Mouse (Mus musculus) liver, adult 2 months (tissue): Measurements from ENCODE around the gene Mrpl9. TPM values are rescaled to one million over a fixed set of nuclear protein-coding genes. Genes with fewer than 3 reads are reported as not detected.
A peak's percentile ranks its signal among the peaks of the same experiment; 100 is the strongest.

Experiments used
- DNase-seq: peaks from one replicate; pipeline ENCODE4 v3.0.0-alpha.2; 2011; ENCODE audit warnings: low read depth, low spot score; ENCODE audit errors: extremely low read depth
- H3K27ac ChIP-seq: fragments of 200-500 bp; replicated peaks from 2 replicates; pipeline ENCODE4 v1.5.1; 2012; ENCODE audit warnings: low read depth, mild to moderate bottlenecking, control low read depth, inconsistent platforms, low read length; ENCODE audit not compliant: insufficient read depth
- H3K27me3 ChIP-seq: fragments of 200-500 bp; 2 replicates; pipeline ENCODE4 v1.6.1; 2012; ENCODE audit warnings: mild to moderate bottlenecking, moderate library complexity, low read length, inconsistent platforms; ENCODE audit not compliant: control insufficient read depth, insufficient read depth
- H3K36me3 ChIP-seq: fragments of 200-500 bp; 2 replicates; pipeline ENCODE4 v1.6.1; 2012; ENCODE audit warnings: low read length, inconsistent platforms; ENCODE audit not compliant: control insufficient read depth, insufficient read depth
- H3K4me1 ChIP-seq: fragments of 200-500 bp; 2 replicates; pipeline ENCODE4 v1.6.1; 2011; ENCODE audit warnings: low read length; ENCODE audit not compliant: control insufficient read depth, insufficient read depth
- H3K4me3 ChIP-seq: fragments of 200-500 bp; 2 replicates; pipeline ENCODE4 v1.5.1; 2011; ENCODE audit warnings: low read depth, mild to moderate bottlenecking, control low read depth, low read length, moderate library complexity; ENCODE audit not compliant: insufficient read depth
- H3K79me2 ChIP-seq: fragments of 200-500 bp; 2 replicates; pipeline ENCODE4 v1.6.1; 2012; ENCODE audit warnings: inconsistent platforms, mild to moderate bottlenecking, low read length, moderate library complexity; ENCODE audit not compliant: control insufficient read depth, insufficient read depth
- H3K9ac ChIP-seq: fragments of 200-500 bp; 2 replicates; pipeline ENCODE4 v1.6.1; 2012; ENCODE audit warnings: low read depth, mild to moderate bottlenecking, control low read depth, inconsistent platforms, low read length
- CTCF ChIP-seq: fragments of 200-500 bp; IDR thresholded peaks from 2 replicates; pipeline ENCODE4 v1.5.1; 2011; ENCODE audit warnings: low read depth, low read length, control low read depth
- POLR2A ChIP-seq: fragments of 200-500 bp; IDR thresholded peaks from 2 replicates; pipeline ENCODE4 v1.6.1; 2011; ENCODE audit warnings: low read length, control low read depth; ENCODE audit not compliant: insufficient read depth; ENCODE audit errors: extremely low read depth
- WGBS: fragments of 180-500 bp; shearing (Covaris S2); methylation state at CpG from one replicate; pipeline ENCODE4 v1.1.7; 2018; 5-methylcytosine and 5-hydroxymethylcytosine counted together
- polyA plus RNA-seq: library from polyadenylated mRNA; depleted of rRNA; stranded (reverse); fragments of >200 nt; gene quantifications from 2 replicates; pipeline ENCODE4 v1.2.3, GENCODE M21; 2012
- total RNA-seq: library from RNA; depleted of rRNA; stranded (reverse); fragments of >200 nt; gene quantifications from 2 replicates; pipeline ENCODE4 v1.2.3, GENCODE M21; 2014

The Mrpl9 gene
- total and polyA plus RNA-seq, 2 experiments, result 31.1 to 45.9 TPM

- Histone ChIP-seq H3K79me2 (no peaks in the 10 kb centered on the region), H3K27me3 (no peaks in the 10 kb centered on the region)
- WGBS, result 70% methylated on average over 5 of the region's 5 CpGs
Observed at GRCm38 (mm10) chr3:94399663-94400310, 43.3 kb upstream of the Mrpl9 start.

GRCm38 (mm10) chr3:94402451-94402850 lies 40.7 kb upstream of the Mrpl9 start:
- H3K4me3 ChIP-seq, result no peak overlapping the region
- no peak overlapping the region for H3K27ac ChIP-seq
- H3K27me3 ChIP-seq, result no peaks in the 10 kb centered on the region
- no peaks in the 10 kb centered on the region for H3K4me1 ChIP-seq
- 72% methylated on average over 8 of the region's 8 CpGs for WGBS
- H3K9ac ChIP-seq, result no peak overlapping the region
- TF ChIP-seq CTCF (no peak), POLR2A (no peak)
- DNase-seq, result no peak
- no peaks in the 10 kb centered on the region for H3K79me2 ChIP-seq
- no peaks in the 10 kb centered on the region for H3K36me3 ChIP-seq

More at GRCm38 (mm10) chr3:94399663-94400310, 43.3 kb upstream of the Mrpl9 start:
- H3K4me1 ChIP-seq, result no peaks in the 10 kb centered on the region
- H3K4me3 ChIP-seq, result no peak overlapping the region
- no peak for TF ChIP-seq POLR2A
- no peak for TF ChIP-seq CTCF
- H3K36me3 ChIP-seq, result peaks cover 14% of the 10 kb centered on the region; the same call in 1 of the 2 replicates
- DNase-seq, result no peak
- H3K27ac ChIP-seq, result no peak overlapping the region
- no peak overlapping the region for H3K9ac ChIP-seq

DNA sequence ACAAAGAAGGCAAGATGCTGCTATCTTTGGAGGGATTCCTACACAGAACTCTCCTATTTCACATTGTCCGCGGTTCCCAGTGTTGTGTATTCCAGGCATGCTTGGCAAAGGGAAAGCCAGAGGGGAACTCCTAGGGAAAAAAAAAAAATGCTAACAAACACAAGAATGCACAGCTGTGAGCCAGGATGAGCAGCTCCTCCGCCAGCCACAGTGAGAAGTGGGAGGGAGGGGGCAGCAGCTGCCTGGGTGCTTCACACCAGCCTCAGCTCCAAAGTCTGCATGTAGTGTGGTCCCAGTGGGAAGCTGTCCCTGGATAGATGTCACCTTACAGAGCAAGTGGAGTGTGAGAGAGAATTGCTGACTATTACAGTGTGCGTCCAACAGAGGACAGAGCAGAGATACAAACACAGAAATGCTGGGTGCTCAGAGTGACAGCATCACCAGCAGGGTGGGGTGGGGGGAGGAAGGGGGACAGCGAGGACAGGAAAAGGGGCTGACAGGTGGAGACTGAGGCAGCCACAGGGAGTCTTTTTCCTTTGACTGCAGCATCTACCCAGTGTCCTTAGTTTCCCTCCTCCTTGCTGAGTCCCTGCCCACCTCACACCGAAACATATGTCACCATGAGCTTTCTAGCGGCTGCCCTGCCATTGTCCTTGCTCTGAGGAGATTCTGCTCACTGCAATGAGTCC lies 38.6 kb upstream of the Mrpl9 start:
- TF ChIP-seq CTCF (no peak), POLR2A (no peak)
- Histone ChIP-seq H3K4me3 (no peak overlapping the region), H3K9ac (no peak overlapping the region), H3K4me1 (no peaks in the 10 kb centered on the region), H3K27me3 (no peaks in the 10 kb centered on the region), H3K36me3 (no peaks in the 10 kb centered on the region), H3K27ac (no peak overlapping the region), H3K79me2 (no peaks in the 10 kb centered on the region)
- 47% methylated on average over 7 of the region's 7 CpGs for WGBS
- no peak for DNase-seq

DNA sequence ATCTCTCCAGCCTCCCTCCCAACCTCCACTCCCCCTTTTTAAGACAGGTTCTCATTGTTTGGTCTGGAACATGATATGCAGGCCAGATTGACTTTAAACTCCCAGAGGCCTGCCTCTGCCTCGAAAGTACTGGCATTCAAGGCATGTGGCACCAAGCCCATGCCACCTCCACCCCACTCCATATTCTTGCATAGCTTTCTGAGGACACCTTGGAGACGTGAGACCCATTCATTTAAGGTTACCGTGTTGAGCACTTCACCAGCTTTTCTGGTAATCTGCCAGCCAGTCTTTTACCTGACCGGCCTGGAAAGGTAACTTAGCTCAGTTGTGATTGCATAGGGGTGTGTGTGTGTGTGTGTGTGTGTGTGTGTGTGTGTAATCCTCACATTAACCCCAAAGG lies 37.6 kb upstream of the Mrpl9 start:
- no peak overlapping the region for H3K9ac ChIP-seq
- no peaks in the 10 kb centered on the region for H3K36me3 ChIP-seq
- no peaks in the 10 kb centered on the region for H3K27me3 ChIP-seq
- DNase-seq, result no peak
- no peak overlapping the region for H3K27ac ChIP-seq
- TF ChIP-seq POLR2A (no peak), CTCF (no peak)
- no peak overlapping the region for H3K4me3 ChIP-seq
- H3K4me1 ChIP-seq, result no peaks in the 10 kb centered on the region
- WGBS, result 51% methylated on average over 4 of the region's 4 CpGs
- no peaks in the 10 kb centered on the region for H3K79me2 ChIP-seq

DNA sequence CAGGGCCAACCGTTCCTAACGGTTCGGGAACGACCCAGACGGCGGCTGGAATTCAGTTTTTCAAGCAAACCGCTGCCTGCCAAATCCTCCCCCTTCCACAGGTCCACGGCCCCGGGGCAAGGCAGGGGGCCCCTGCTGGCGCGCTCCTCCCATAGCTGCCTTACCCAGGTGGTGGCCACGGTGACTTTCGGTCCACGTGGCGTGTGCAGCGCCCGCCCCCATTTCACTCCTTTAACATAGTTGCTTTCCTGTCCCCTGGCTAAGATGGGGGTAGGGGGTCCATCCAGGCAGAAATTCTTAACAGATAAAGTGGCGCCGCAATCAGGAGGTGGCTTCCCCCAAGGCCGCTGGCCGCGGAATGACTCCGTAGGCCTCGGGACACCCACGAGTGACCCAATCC lies 30.6 kb upstream of the Mrpl9 start:
- Histone ChIP-seq H3K36me3 (no peaks in the 10 kb centered on the region), H3K27me3 (no peaks in the 10 kb centered on the region), H3K79me2 (no peaks in the 10 kb centered on the region), H3K4me3 (peak overlapping the region; percentile 61), H3K27ac (no peak overlapping the region), H3K4me1 (no peaks in the 10 kb centered on the region), H3K9ac (peak overlapping the region; percentile 27)
- WGBS, result 6% methylated on average over 25 of the region's 25 CpGs
- DNase-seq, result no peak
- TF ChIP-seq CTCF (no peak), POLR2A (no peak)
